Comparison of ENCODE assay signal across 8 mouse cellular contexts in genomic region chr1:135765645-135766591, GRCm38 (mm10). TPM values are rescaled to one million over a fixed set of nuclear protein-coding genes. Genes with fewer than 3 reads are reported as not detected.
DNase-seq lines count a peak whose midpoint lies in the region; ATAC-seq and TF ChIP-seq lines count a peak whose summit lies in the region.

Gene Phlda3, plus strand, starts transcription at chr1:135766119.

- peaks cover 37% of the 10 kb centered on the region for H3K36me3 ChIP-seq in C2C12 (ENCODE audit: control insufficient read depth, insufficient read depth)
- H3K36me3 ChIP-seq in heart, embryonic 14.5 days (ENCODE audit: control insufficient read depth, insufficient read depth, low read length), result peaks cover 28% of the 10 kb centered on the region
- no peaks in the 10 kb centered on the region for H3K36me3 ChIP-seq in liver, embryonic 15.5 days (replicated peaks)
- no peaks in the 10 kb centered on the region for H3K36me3 ChIP-seq in neural tube, embryonic 13.5 days
- H3K36me3 ChIP-seq in thymus, adult 2 months (ENCODE audit: control insufficient read depth, insufficient read depth, low read length), result no peaks in the 10 kb centered on the region

- TF ChIP-seq CTCF in C2C12 (IDR thresholded peaks at IDR 0.05; ENCODE audit: control insufficient read depth, insufficient read depth, insufficient read length), result peak; percentile 2
- no peak for TF ChIP-seq CTCF in embryonic fibroblast, embryonic 13.5 days (IDR thresholded peaks at IDR 0.05; ENCODE audit: borderline replicate concordance, insufficient read depth, low read length)
- TF ChIP-seq CTCF in thymus, adult 2 months (IDR thresholded peaks at IDR 0.05; ENCODE audit: borderline replicate concordance, control insufficient read depth, extremely low read depth, insufficient read depth, low read length, poor library complexity), result no peak

- H3K4me2 ChIP-seq in heart, embryonic 14.5 days (ENCODE audit: low read length), result peak within 1 kb of the TSS; percentile 90
- peak within 1 kb of the TSS; percentile 90 for H3K4me2 ChIP-seq in liver, embryonic 15.5 days
- peak within 1 kb of the TSS; percentile 89 for H3K4me2 ChIP-seq in neural tube, embryonic 13.5 days

- under 1% methylated on average over 84 of the region's 90 CpGs for WGBS in heart, embryonic 14.5 days
- under 1% methylated on average over 90 of the region's 90 CpGs for WGBS in liver, embryonic 15.5 days (ENCODE audit: insufficient replicate concordance)
- WGBS in neural tube, embryonic 13.5 days, result under 1% methylated on average over 89 of the region's 90 CpGs
- WGBS in thymus, adult 2 months, result 2% methylated on average over 90 of the region's 90 CpGs

- H3K4me3 ChIP-seq in C2C12 (ENCODE audit: insufficient read depth, poor library complexity, severe bottlenecking), result peak within 1 kb of the TSS; percentile 95
- H3K4me3 ChIP-seq in embryonic fibroblast, embryonic 13.5 days (ENCODE audit: insufficient read depth, low read length), result peak within 1 kb of the TSS; percentile 95
- H3K4me3 ChIP-seq in heart, embryonic 14.5 days (ENCODE audit: control insufficient read depth in 1 of 2, insufficient read depth in 1 of 2, low read depth in 1 of 2, low read length in 2 of 2), result peak within 1 kb of the TSS; percentile 53 to 84
- peak within 1 kb of the TSS; percentile 60 for H3K4me3 ChIP-seq in liver, embryonic 15.5 days (replicated peaks)
- peak within 1 kb of the TSS; percentile 53 for H3K4me3 ChIP-seq in neural tube, embryonic 13.5 days
- H3K4me3 ChIP-seq in thymus, adult 2 months (ENCODE audit: control insufficient read depth, insufficient read depth, low read length), result peak within 1 kb of the TSS; percentile 65

- no peaks in the 10 kb centered on the region for H3K9me3 ChIP-seq in heart, embryonic 14.5 days (ENCODE audit: control insufficient read depth, low read length)
- H3K9me3 ChIP-seq in liver, embryonic 15.5 days (replicated peaks), result no peaks in the 10 kb centered on the region
- H3K9me3 ChIP-seq in neural tube, embryonic 13.5 days, result no peaks in the 10 kb centered on the region

- H3K27ac ChIP-seq in embryonic fibroblast, embryonic 13.5 days (ENCODE audit: insufficient read depth, low read length), result peak within 1 kb of the TSS; percentile 88
- H3K27ac ChIP-seq in heart, embryonic 14.5 days (replicated peaks in 1 of 2; ENCODE audit: control insufficient read depth in 1 of 2, insufficient read depth in 1 of 2, low read depth in 2 of 2, low read length in 2 of 2), result peak within 1 kb of the TSS; percentile 46 to 97
- 0 out of 2 replicates have a peak within 1 kb of the TSS, but pooled peaks have one; percentile 19 for H3K27ac ChIP-seq in liver, embryonic 15.5 days (replicated peaks)
- peak within 1 kb of the TSS; percentile 76 for H3K27ac ChIP-seq in neural tube, embryonic 13.5 days (replicated peaks)
- no peak within 1 kb of the TSS for H3K27ac ChIP-seq in thymus, adult 2 months (ENCODE audit: control insufficient read depth, insufficient read depth, low read length)

- peak within 1 kb of the TSS; percentile 98 for H3K9ac ChIP-seq in heart, embryonic 14.5 days (ENCODE audit: low read length)
- H3K9ac ChIP-seq in liver, embryonic 15.5 days, result peak within 1 kb of the TSS; percentile 46
- peak within 1 kb of the TSS; percentile 84 for H3K9ac ChIP-seq in neural tube, embryonic 13.5 days

- DNase-seq in adrenal gland, postnatal 14 days, result peak; percentile 90
- peak; percentile 90 for DNase-seq in kidney, postnatal 10 days
- peak; percentile 67 for DNase-seq in thymus, adult 2 months

- peaks cover 9% of the 10 kb centered on the region for H3K4me1 ChIP-seq in embryonic fibroblast, embryonic 13.5 days (ENCODE audit: control insufficient read depth, insufficient read depth, low read length)
- H3K4me1 ChIP-seq in heart, embryonic 14.5 days (ENCODE audit: control insufficient read depth in 2 of 2, insufficient read depth in 2 of 2, low read length in 2 of 2), result peaks cover 41 to 57% of the 10 kb centered on the region in 2 experiments
- peaks cover 20% of the 10 kb centered on the region for H3K4me1 ChIP-seq in liver, embryonic 15.5 days (replicated peaks)
- H3K4me1 ChIP-seq in neural tube, embryonic 13.5 days (replicated peaks), result peaks cover 26% of the 10 kb centered on the region
- H3K4me1 ChIP-seq in thymus, adult 2 months (replicated peaks; ENCODE audit: control insufficient read depth, insufficient read depth, low read length), result peaks cover 14% of the 10 kb centered on the region

- peaks cover 44% of the 10 kb centered on the region for H3K79me3 ChIP-seq in C2C12 (ENCODE audit: low read depth)

- H3ac ChIP-seq in C2C12 (ENCODE audit: control insufficient read depth, insufficient read length, low read depth), result peak within 1 kb of the TSS; percentile 97

- peak; percentile 92 for ATAC-seq in heart, embryonic 14.5 days (ENCODE audit: insufficient number of reproducible peaks, insufficient read depth, low FRiP score, low read depth)
- ATAC-seq in liver, embryonic 15.5 days (ENCODE audit: insufficient read depth), result peak; percentile 73
- peak; percentile 85 for ATAC-seq in neural tube, embryonic 13.5 days (ENCODE audit: low read depth)

- H3K79me2 ChIP-seq in C2C12 (ENCODE audit: control insufficient read depth, insufficient read depth), result peaks cover 55% of the 10 kb centered on the region

- TF ChIP-seq POLR2A in embryonic fibroblast, embryonic 13.5 days (IDR thresholded peaks at IDR 0.05; ENCODE audit: low read depth, low read length), result peak; percentile 98
- TF ChIP-seq POLR2A in thymus, adult 2 months (IDR thresholded peaks at IDR 0.05; ENCODE audit: control insufficient read depth, extremely low read depth, insufficient read depth, low read length, poor library complexity), result no peak

- H3K27me3 ChIP-seq in C2C12 (ENCODE audit: control insufficient read depth, insufficient read depth, insufficient read length), result no peaks in the 10 kb centered on the region
- no peaks in the 10 kb centered on the region for H3K27me3 ChIP-seq in heart, embryonic 14.5 days (ENCODE audit: control insufficient read depth, insufficient read depth, low read length)
- peaks cover 53% of the 10 kb centered on the region for H3K27me3 ChIP-seq in liver, embryonic 15.5 days
- 0 out of 2 replicates have a peak, but pooled peaks cover 4% of the 10 kb centered on the region for H3K27me3 ChIP-seq in neural tube, embryonic 13.5 days
- H3K27me3 ChIP-seq in thymus, adult 2 months (ENCODE audit: control insufficient read depth, insufficient read depth, low read length), result no peaks in the 10 kb centered on the region

TF ChIP-seq in C2C12, 6 proteins besides CTCF, POLR2A, EP300 and RAD21:
- TF ChIP-seq FOSL1 (IDR thresholded peaks at IDR 0.05; ENCODE audit: insufficient read depth, low read length, poor library complexity, severe bottlenecking), result no peak
- TF ChIP-seq MYOG (IDR thresholded peaks at IDR 0.05; ENCODE audit: control insufficient read depth, extremely low read depth, insufficient read length), result no peak
- no peak for TF ChIP-seq MYOD1 (IDR thresholded peaks at IDR 0.05; ENCODE audit: control insufficient read depth, insufficient read length, low read depth)
- TF ChIP-seq MAX (IDR thresholded peaks at IDR 0.05), result no peak
- TF ChIP-seq USF1 (IDR thresholded peaks at IDR 0.05; ENCODE audit: low read depth), result no peak
- no peak for TF ChIP-seq CEBPB (IDR thresholded peaks at IDR 0.05; ENCODE audit: low read depth)

RNA-seq across cellular contexts. Expression of gene Phlda3, which starts in this region (rescaled TPM):
- 318 TPM for polyA plus RNA-seq in C2C12 (2012; fragmentation: generic; extraction: Trizol)
- total RNA-seq in adrenal gland, postnatal 14 days (2021), result 44.9 and 49.5 TPM in 2 replicates
- 147 and 179 TPM in 2 replicates for polyA plus RNA-seq in embryonic fibroblast, embryonic 13.5 days (2011; ENCODE audit: insufficient read length, low read depth, missing spikeins)
- 72.4 and 77.2 TPM in 2 replicates for polyA plus RNA-seq in heart, embryonic 14.5 days (2014; fragmentation: Nextera tagmentation; extraction: Ambion mirVana)
- polyA plus RNA-seq in liver, embryonic 15.5 days (2015; fragmentation: Nextera tagmentation; extraction: Ambion mirVana), result 6.2 and 6.7 TPM in 2 replicates
- 32.1 and 32.6 TPM in 2 replicates for polyA plus RNA-seq in neural tube, embryonic 13.5 days (2015; fragmentation: Nextera tagmentation; extraction: Ambion mirVana)
- polyA plus RNA-seq in thymus, adult 2 months (2012; rRNA removed), result 62.1 and 67.6 TPM in 2 replicates

Comparison
In these comparisons a context has a peak if more than half of its experiments do, and no peak if none do; other contexts are left out.
1. H3K9ac ChIP-seq: peak in every context shown above with its lines; median percentile 98 in heart, embryonic 14.5 days; 84 in neural tube, embryonic 13.5 days; 46 in liver, embryonic 15.5 days.